Mouse (Mus musculus): ENCODE measurements around the gene Il22.
"Not testable (repeated sequence)": the region's sequence is repeated elsewhere in the genome, so short reads cannot be mapped to it uniquely, and the experiment has no call there.

DNA sequence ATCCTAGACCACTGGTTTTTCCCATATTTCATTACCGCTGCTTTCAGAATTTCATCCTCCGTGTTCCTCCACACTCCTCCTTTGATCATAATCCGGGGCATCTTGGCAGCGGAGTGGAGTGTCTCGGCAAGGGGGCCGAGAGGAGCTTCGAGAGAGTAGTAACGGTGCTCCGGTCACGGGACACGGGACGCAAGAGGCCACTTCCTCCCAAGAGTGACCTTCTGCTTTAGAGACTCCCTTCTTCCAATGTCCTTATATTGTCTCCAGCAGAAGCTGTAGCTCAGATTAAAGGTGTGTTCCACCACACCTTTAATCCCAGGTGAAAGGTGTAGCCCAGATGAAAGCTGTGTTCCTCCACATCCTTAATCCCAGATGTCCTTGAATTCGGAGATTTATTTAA lies 35.9 kb downstream of the Il22 start, which contains the start of gene Gm32717:
- not testable (repeated sequence) for TF ChIP-seq POLR2A (IDR thresholded peaks at IDR 0.05; ENCODE audit: low read depth, low read length); CTCF (IDR thresholded peaks at IDR 0.05; ENCODE audit: extremely low read depth, insufficient read depth, insufficient read length, insufficient replicate concordance)
